Mouse (Mus musculus) midbrain, embryonic 11.5 days (tissue): ENCODE results near the gene Sv2c. TPM values are rescaled to one million over a fixed set of nuclear protein-coding genes. Genes with fewer than 3 reads are reported as not detected.

ENCODE experiments used
- ATAC-seq: fragments of 200-750 bp; cut with Nextera tagmentation; 2 replicates; pipeline ENCODE4 v1.8.0; 2017; ENCODE audit warnings: moderate TSS enrichment, moderate library complexity; ENCODE audit not compliant: low FRiP score
- DNase-seq: peaks from one replicate; pipeline ENCODE4 v3.0.0; 2015; ENCODE audit warnings: low spot score; ENCODE audit errors: missing footprints
- H3K27ac ChIP-seq: fragments of 300-500 bp; sonication (generic); 2 replicates; pipeline ENCODE4 v1.5.1; 2014; ENCODE audit warnings: low read depth, low read length
- H3K27me3 ChIP-seq: fragments of 300-500 bp; sonication (generic); 2 replicates; pipeline ENCODE4 v1.6.1; 2014; ENCODE audit warnings: mild to moderate bottlenecking, low read length, moderate library complexity, mixed read lengths; ENCODE audit not compliant: control insufficient read depth, insufficient read depth
- H3K36me3 ChIP-seq: fragments of 300-500 bp; sonication (generic); 2 replicates; pipeline ENCODE4 v1.6.1; 2014; ENCODE audit warnings: mild to moderate bottlenecking, low read length, moderate library complexity, mixed read lengths; ENCODE audit not compliant: control insufficient read depth, insufficient read depth
- H3K4me1 ChIP-seq: fragments of 300-500 bp; sonication (generic); 2 replicates; pipeline ENCODE4 v1.6.1; 2014; ENCODE audit warnings: low read length; ENCODE audit not compliant: control insufficient read depth, insufficient read depth
- H3K4me2 ChIP-seq: fragments of 300-500 bp; sonication (generic); 2 replicates; pipeline ENCODE4 v1.6.1; 2014; ENCODE audit warnings: mild to moderate bottlenecking, moderate library complexity
- H3K4me3 ChIP-seq: fragments of 300-500 bp; sonication (generic); 2 replicates; pipeline ENCODE4 v1.5.1; 2014; ENCODE audit warnings: low read depth, low read length
- H3K9ac ChIP-seq: fragments of 300-500 bp; sonication (generic); 2 replicates; pipeline ENCODE4 v1.6.1; 2014; ENCODE audit warnings: low read length
- H3K9me3 ChIP-seq: fragments of 300-500 bp; sonication (generic); 2 replicates; pipeline ENCODE4 v1.6.1; 2016; ENCODE audit warnings: low read length; ENCODE audit not compliant: control insufficient read depth
- WGBS: fragments of 180-500 bp; shearing (Covaris S2); extraction: QIAGEN DNeasy Blood & Tissue Kit; methylation state at CpG from one replicate; pipeline ENCODE4 v1.1.7; 2014; 5-methylcytosine and 5-hydroxymethylcytosine counted together
- polyA plus RNA-seq: library from polyadenylated mRNA; unstranded; fragments of >200 nt; fragmentation: Nextera tagmentation; extraction: Ambion mirVana; gene quantifications from 2 replicates; pipeline ENCODE4 v1.2.1, GENCODE M21; 2014

Sv2c gene
- polyA plus RNA-seq, 1 experiment from 2014 or later = 1.1 TPM

DNA sequence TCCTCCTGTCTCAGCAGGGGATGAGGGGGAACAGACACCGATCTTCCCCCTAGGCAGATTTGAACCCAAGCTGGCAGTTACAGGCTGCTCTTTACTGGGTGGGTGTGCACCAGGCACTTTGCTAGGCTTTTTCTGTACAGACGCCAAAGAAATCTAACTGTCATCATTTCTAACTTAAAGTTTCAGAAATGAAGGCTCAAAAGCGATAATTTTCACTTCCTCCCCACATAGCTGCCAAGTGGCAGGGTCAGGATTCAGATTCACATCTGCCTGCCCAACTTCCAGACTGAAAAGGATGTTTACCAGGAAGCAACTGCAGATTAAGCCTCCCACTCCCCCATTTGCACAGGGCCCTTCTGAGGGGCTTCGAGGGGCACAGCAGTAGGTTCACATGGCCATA lies 183.0 kb downstream of the Sv2c start:
- H3K9ac ChIP-seq = no peak overlapping the region
- 0 out of 2 replicates have a peak, but pooled peaks cover 3% of the 10 kb centered on the region for H3K4me1 ChIP-seq
- no peaks in the 10 kb centered on the region for H3K9me3 ChIP-seq
- H3K36me3 ChIP-seq = no peaks in the 10 kb centered on the region
- WGBS = 82% methylated on average over 4 of the region's 4 CpGs
- no peak overlapping the region for H3K4me2 ChIP-seq
- no peak overlapping the region for H3K27ac ChIP-seq
- ATAC-seq = no peak
- H3K27me3 ChIP-seq = no peaks in the 10 kb centered on the region
- DNase-seq = no peak
- H3K4me3 ChIP-seq = no peak overlapping the region

DNA sequence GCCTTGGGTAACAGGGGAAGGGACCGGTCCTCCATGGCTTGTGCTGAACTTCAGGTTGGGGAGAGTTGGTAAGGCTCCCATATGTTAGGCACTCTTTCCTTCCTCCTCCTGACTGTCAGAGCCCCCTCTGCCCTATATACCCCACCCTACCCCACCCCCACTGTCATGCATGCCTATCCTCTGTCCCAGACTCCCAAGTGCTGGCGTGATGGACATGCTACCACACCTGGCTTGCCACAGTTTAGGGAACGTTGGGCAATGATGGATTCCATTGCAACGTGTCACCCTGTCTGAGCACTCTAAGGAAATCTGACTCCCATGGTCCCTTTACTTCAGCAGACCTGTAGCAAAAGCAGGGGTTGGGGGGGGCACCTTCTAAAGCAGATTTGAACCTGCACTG lies 183.6 kb downstream of the Sv2c start:
- ATAC-seq = no peak
- WGBS = 92% methylated on average over 4 of the region's 4 CpGs

DNA sequence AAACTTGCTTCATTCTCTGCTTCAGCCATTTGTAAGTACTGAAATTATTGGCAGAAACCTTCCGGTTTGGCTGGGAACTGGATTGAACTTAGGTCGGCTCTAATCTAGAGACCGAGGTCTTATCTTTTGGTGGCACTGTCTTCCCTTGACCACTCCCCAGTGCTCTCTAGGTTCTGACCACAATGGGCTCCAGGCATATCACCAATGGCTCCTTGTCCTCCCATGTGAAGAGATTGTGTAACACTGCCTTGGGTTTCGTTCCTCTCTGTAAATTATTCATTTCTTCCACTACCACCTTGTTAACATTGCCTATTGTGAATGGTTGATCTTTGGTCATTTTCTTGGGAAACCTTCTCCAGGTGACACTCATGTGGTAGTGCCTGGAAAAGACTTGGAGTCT lies 184.0 kb downstream of the Sv2c start:
- Histone ChIP-seq H3K4me1 (no peaks in the 10 kb centered on the region; the same call in 1 of the 2 replicates), H3K27ac (no peak overlapping the region), H3K9me3 (no peaks in the 10 kb centered on the region), H3K4me3 (no peak overlapping the region), H3K36me3 (no peaks in the 10 kb centered on the region), H3K4me2 (no peak overlapping the region), H3K9ac (no peak overlapping the region), H3K27me3 (no peaks in the 10 kb centered on the region)
- 94% methylated on average over 4 of the region's 4 CpGs for WGBS
- ATAC-seq (no peak), DNase-seq (no peak)

More for the DNA sequence above, 183.6 kb downstream of the Sv2c start:
- no peaks in the 10 kb centered on the region for H3K27me3 ChIP-seq
- H3K4me3 ChIP-seq = no peak overlapping the region
- no peak overlapping the region for H3K4me2 ChIP-seq
- DNase-seq = no peak
- H3K9me3 ChIP-seq = no peaks in the 10 kb centered on the region
- no peak overlapping the region for H3K9ac ChIP-seq
- H3K4me1 ChIP-seq = peaks cover 3% of the 10 kb centered on the region; the same call in 1 of the 2 replicates
- H3K36me3 ChIP-seq = no peaks in the 10 kb centered on the region
- H3K27ac ChIP-seq = no peak overlapping the region

GRCm38 (mm10) chr13:95945937-95946507 lies 186.4 kb downstream of the Sv2c start:
- DNase-seq = no peak
- H3K4me3 ChIP-seq = no peak overlapping the region
- ATAC-seq = no peak
- H3K4me1 ChIP-seq = no peaks in the 10 kb centered on the region; the same call in 1 of the 2 replicates
- WGBS = 58% methylated on average over 5 of the region's 5 CpGs
- H3K4me2 ChIP-seq = no peak overlapping the region
- H3K9me3 ChIP-seq = no peaks in the 10 kb centered on the region
- H3K27ac ChIP-seq = no peak overlapping the region
- H3K27me3 ChIP-seq = no peaks in the 10 kb centered on the region
- H3K36me3 ChIP-seq = no peaks in the 10 kb centered on the region
- H3K9ac ChIP-seq = no peak overlapping the region

- ATAC-seq (no peak), DNase-seq (peak; percentile 67)
- Histone ChIP-seq H3K27ac (no peak overlapping the region), H3K27me3 (no peaks in the 10 kb centered on the region), H3K4me1 (no peaks in the 10 kb centered on the region; the same call in 1 of the 2 replicates), H3K4me3 (no peak overlapping the region), H3K9ac (no peak overlapping the region), H3K4me2 (no peak overlapping the region), H3K9me3 (no peaks in the 10 kb centered on the region), H3K36me3 (no peaks in the 10 kb centered on the region)
- WGBS = 89% methylated on average over 6 of the region's 6 CpGs
These were observed 187.8 kb downstream of the Sv2c start for GRCm38 (mm10) chr13:95944621-95945020.

- DNase-seq (peak; percentile 60), ATAC-seq (no peak)
- H3K27me3 ChIP-seq = no peaks in the 10 kb centered on the region
- H3K36me3 ChIP-seq = no peaks in the 10 kb centered on the region
- H3K4me1 ChIP-seq = no peaks in the 10 kb centered on the region; the same call in 1 of the 2 replicates
- H3K27ac ChIP-seq = no peak overlapping the region
- no peaks in the 10 kb centered on the region for H3K9me3 ChIP-seq
- no peak overlapping the region for H3K9ac ChIP-seq
- H3K4me3 ChIP-seq = no peak overlapping the region
- WGBS = 65% methylated on average over 3 of the region's 3 CpGs
- no peak overlapping the region for H3K4me2 ChIP-seq
These were observed 188.5 kb downstream of the Sv2c start for GRCm38 (mm10) chr13:95943919-95944318.

- Histone ChIP-seq H3K9me3 (no peaks in the 10 kb centered on the region), H3K27me3 (no peaks in the 10 kb centered on the region), H3K36me3 (no peaks in the 10 kb centered on the region), H3K4me3 (no peak overlapping the region), H3K4me2 (no peak overlapping the region), H3K9ac (no peak overlapping the region), H3K4me1 (no peaks in the 10 kb centered on the region; the same call in 1 of the 2 replicates), H3K27ac (no peak overlapping the region)
- DNase-seq (peak; percentile 37), ATAC-seq (no peak)
- 49% methylated on average over 2 of the region's 2 CpGs for WGBS
These were observed 189.8 kb downstream of the Sv2c start for GRCm38 (mm10) chr13:95942587-95942986.

- ATAC-seq = no peak
- H3K36me3 ChIP-seq = no peaks in the 10 kb centered on the region
- no peak overlapping the region for H3K9ac ChIP-seq
- no peak overlapping the region for H3K4me2 ChIP-seq
- WGBS = 87% methylated on average over 4 of the region's 4 CpGs
- H3K27me3 ChIP-seq = no peaks in the 10 kb centered on the region
- H3K4me1 ChIP-seq = no peaks in the 10 kb centered on the region; the same call in 1 of the 2 replicates
- H3K27ac ChIP-seq = no peak overlapping the region
- no peaks in the 10 kb centered on the region for H3K9me3 ChIP-seq
- H3K4me3 ChIP-seq = no peak overlapping the region
- peak; percentile 33 for DNase-seq
These were observed 190.5 kb downstream of the Sv2c start for GRCm38 (mm10) chr13:95941861-95942260.

GRCm38 (mm10) chr13:95940811-95941210 lies 191.6 kb downstream of the Sv2c start:
- no peaks in the 10 kb centered on the region for H3K9me3 ChIP-seq
- DNase-seq = peak; percentile 57
- WGBS = 71% methylated on average over 5 of the region's 5 CpGs
- H3K27me3 ChIP-seq = no peaks in the 10 kb centered on the region
- H3K4me1 ChIP-seq = no peaks in the 10 kb centered on the region; the same call in 1 of the 2 replicates
- ATAC-seq = no peak
- no peak overlapping the region for H3K9ac ChIP-seq
- H3K36me3 ChIP-seq = no peaks in the 10 kb centered on the region
- H3K27ac ChIP-seq = no peak overlapping the region
- no peak overlapping the region for H3K4me2 ChIP-seq
- no peak overlapping the region for H3K4me3 ChIP-seq
